Mouse (Mus musculus): Measurements from ENCODE around the gene Lbr.
"Not testable (repeated sequence)": the region's sequence is repeated elsewhere in the genome, so short reads cannot be mapped to it uniquely, and the experiment has no call there.

Gene Lbr

DNA sequence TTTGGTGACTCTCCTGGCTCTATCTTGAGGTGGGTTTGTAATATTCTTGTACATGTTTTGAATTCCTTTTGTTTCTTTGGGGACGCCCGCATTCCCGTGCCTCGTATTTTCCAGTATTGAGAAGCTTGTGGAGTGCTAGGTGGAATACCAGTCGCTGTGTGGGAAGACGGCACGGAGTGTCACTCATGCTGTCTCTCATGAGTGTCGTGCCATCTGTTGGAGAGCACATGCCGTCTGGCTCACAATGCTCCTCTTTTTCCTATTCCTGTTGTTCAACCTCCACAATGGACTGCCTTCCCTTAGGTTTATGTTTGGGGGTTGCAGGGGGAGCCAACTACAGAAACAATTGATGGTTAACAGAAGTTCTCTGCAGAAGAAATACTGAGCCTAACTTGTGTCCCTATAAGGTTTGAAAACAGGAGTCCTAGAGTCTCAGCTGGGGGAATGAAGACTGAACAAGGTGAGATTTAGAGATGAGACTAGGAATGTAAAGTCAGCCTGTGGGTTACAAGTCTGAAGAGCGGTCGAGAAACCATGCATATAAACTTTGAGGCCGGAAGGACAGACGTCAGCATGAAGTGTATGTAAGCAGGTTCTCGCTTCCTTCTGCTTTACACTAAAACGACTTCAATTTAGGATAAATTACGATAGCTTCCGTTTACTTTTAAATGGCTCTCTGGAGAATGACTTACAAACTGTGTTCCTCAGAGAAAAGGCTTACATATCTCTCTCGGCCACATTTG, 31.2 kb downstream of the Lbr start:
- in situ Hi-C loops (cut with MboI; ENCODE audit: low pct_unique_long_range_greater_than_20kb in 1 of 2, low sequenced_read_pairs in 2 of 2, unreplicated experiment in 1 of 2): no loop called here

DNA sequence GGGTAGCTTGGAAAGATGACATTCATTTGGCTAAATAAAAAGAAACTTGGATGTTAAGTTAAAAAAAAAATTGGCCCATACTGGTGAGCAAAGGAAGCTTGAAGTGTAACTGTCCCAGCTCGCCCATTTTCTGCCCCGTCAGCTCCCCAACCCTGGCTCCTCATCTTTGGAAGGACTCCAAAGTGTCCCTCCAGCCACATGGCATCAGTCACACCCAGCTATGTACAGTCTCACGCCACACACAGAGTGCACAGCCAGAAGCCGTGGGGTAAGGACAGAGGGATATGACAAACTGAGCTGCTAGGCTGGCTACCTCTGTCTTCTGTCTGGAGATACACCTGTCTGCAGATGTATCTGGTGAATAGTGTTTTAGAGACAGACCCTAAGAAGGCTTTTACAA, 42.2 kb downstream of the Lbr start:
- in situ Hi-C loops (cut with MboI; ENCODE audit: low pct_unique_long_range_greater_than_20kb in 1 of 2, low sequenced_read_pairs in 2 of 2, unreplicated experiment in 1 of 2): no loop called here

DNA sequence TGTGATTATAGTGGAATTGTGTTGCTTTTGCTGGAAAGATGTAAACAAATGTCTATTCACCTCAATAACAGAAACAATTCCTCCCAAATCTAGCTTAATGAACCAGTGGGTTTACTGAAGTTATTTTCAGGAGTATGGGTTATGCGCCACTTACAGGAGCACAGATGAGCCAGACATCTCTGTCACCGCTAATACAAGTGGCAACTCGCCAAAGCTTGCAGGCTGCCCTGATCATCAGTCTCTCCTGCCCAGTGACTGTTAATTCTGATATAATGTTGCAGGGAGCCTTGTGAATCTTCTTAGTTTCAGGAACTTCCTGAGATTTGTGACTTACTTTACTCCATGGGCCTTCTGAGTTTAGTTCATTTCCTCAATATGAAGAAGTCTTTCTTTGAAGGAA, 42.9 kb downstream of the Lbr start:
- in situ Hi-C loops (cut with MboI; ENCODE audit: low pct_unique_long_range_greater_than_20kb in 1 of 2, low sequenced_read_pairs in 2 of 2, unreplicated experiment in 1 of 2): no loop called here

DNA sequence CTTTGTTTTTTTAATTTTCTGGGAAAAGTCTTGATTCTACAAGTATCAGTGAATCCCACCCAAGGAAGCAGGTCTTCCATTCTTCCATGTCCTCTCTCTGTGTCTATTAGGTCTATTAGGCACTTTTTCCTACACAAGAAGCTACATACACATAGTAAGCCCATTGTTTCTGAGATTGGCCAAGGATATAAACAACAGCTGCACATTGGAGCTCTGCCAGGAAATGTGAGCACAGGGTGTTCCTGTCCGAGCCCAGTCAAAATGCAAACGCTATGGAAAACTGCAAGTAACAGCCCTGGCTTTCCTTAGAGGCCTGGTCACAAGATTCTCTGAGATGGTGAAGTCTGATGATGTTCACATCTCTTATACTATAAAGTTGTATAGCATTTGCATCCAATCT, 49.3 kb downstream of the Lbr start:
- in situ Hi-C loops (cut with MboI; ENCODE audit: low pct_unique_long_range_greater_than_20kb in 1 of 2, low sequenced_read_pairs in 2 of 2, unreplicated experiment in 1 of 2): no loop called here

- in situ Hi-C loops (cut with MboI; ENCODE audit: low pct_unique_long_range_greater_than_20kb in 1 of 2, low sequenced_read_pairs in 2 of 2, unreplicated experiment in 1 of 2): no loop called here
Observed at GRCm38 (mm10) chr1:181789952-181790351, 52.9 kb downstream of the Lbr start.

DNA sequence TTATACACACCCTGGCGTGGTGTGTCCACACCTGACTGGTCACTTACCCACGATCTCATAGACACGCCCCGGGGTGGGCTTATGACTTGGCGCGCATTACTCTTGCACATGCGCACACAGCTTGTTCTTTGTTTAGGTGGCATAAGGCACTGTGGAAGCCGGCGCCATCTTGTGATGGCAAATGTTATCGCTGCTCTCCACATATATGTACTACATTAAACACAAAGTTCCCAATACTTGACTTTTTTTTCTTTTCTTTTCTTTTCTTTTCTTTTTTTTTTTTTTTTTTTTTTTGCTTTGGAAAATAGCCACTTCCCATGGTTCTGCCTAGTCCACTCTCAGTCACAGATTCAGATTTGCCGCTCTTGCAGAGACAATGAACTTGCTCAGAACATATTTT, 60.2 kb downstream of the Lbr start:
- in situ Hi-C loops (cut with MboI; ENCODE audit: low pct_unique_long_range_greater_than_20kb in 1 of 2, low sequenced_read_pairs in 2 of 2, unreplicated experiment in 1 of 2): not testable (repeated sequence)

DNA sequence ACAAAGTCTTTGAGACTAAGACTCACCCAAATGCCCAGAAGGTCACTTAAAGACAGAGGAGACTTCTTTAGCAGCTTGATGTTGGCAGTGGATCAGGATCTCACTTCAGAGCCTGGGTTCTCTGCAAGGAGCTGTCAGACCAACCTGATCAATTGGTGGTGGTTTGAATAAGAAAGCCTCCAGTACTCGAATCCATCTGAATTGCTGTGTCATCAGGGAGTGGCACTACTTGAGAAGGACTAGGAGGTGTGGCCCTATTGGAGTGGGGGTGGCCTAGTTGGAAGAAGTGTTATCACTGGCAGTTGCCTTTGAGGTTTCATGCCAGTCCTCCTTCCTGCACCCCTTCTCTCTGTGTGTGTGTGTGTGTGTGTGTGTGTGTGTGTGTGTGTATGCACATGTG, 66.3 kb downstream of the Lbr start:
- in situ Hi-C loops (cut with MboI; ENCODE audit: low pct_unique_long_range_greater_than_20kb in 1 of 2, low sequenced_read_pairs in 2 of 2, unreplicated experiment in 1 of 2): no loop called here

DNA sequence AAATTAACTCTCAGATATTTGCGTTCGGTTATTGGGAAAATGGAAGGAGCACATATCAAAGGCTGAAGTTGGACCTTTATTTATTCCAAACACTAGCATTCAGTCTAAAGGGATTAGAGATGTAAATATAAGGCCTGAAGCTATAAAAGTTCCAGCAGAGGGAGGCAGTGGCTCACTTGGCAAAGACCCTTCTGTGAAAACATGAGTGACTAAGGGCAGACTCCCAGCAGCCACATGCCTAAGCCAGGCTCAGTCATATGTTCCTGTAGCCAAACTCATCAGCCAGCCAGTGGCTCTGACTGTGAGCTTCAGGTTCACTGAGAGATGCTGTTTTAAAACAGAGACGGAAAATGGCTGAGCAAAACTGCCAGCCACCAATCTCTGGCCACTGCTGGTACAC, 71.0 kb downstream of the Lbr start:
- in situ Hi-C loops (cut with MboI; ENCODE audit: low pct_unique_long_range_greater_than_20kb in 1 of 2, low sequenced_read_pairs in 2 of 2, unreplicated experiment in 1 of 2): no loop called here

- in situ Hi-C loops (cut with MboI; ENCODE audit: low pct_unique_long_range_greater_than_20kb in 1 of 2, low sequenced_read_pairs in 2 of 2, unreplicated experiment in 1 of 2): no loop called here
Observed at GRCm38 (mm10) chr1:181769392-181769791, 73.5 kb downstream of the Lbr start.

Measured in mouse embryonic stem cell (cell line).